Mouse (Mus musculus) left cerebral cortex, adult 9 months (tissue): ENCODE measurements around the gene Catsper3.

ENCODE experiments used
- DNase-seq, 2 experiments: peaks; one replicate each; pipeline ENCODE4 v3.0.0; 2022; ENCODE audit warnings: low spot score in 2 of 2

Gene Catsper3

GRCm38 (mm10) chr13:55826796-55827678, 42.7 kb downstream of the Catsper3 start:
- DNase-seq = no peak

GRCm38 (mm10) chr13:55827679-55828140, 43.3 kb downstream of the Catsper3 start:
- DNase-seq = no peak

DNA sequence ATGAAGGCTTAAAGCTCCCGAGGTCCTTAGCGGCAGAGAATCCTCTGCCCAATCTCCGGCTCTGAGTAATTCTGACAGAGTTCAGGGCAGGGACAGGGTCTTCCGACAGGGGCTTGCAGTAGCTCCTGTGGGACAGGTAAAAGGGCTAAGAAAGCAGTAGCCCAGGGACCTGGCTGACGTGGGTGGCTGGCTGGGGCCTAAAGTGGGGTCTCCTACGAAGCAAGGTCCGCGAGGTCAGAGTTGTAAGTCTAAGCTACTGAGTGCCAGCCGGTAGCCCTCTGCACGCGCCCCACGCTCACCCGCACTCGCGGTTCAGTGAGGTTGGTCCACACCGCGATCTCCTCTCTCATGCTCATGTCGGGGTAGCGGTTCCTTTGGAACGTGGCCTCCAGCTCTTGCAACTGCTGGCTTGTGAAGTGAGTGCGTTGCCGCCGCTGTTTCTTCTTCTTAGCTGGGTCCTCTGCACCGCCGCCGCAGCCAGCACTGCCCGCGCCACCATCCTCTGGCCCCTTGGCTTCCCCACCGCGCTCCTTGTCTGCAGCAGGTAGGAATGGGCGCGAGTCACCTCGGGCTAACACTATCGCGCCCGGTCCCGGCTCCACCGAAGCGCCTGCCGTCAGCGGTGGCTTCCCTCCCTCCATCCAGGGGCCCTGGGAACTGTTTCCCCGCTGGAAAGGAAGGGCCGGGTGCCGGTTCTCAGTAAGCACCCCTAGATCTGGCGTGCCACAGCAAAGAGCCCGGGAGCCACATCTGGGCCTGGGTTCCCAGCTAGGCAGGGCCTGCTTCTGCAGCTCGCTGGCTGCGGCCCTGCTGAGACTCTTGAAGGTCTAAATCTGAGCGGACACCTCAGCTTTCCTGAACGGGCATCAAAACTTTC, 44.0 kb downstream of the Catsper3 start:
- no peak for DNase-seq

- DNase-seq = no peak
These were observed 44.8 kb downstream of the Catsper3 start for GRCm38 (mm10) chr13:55829018-55829655.

DNA sequence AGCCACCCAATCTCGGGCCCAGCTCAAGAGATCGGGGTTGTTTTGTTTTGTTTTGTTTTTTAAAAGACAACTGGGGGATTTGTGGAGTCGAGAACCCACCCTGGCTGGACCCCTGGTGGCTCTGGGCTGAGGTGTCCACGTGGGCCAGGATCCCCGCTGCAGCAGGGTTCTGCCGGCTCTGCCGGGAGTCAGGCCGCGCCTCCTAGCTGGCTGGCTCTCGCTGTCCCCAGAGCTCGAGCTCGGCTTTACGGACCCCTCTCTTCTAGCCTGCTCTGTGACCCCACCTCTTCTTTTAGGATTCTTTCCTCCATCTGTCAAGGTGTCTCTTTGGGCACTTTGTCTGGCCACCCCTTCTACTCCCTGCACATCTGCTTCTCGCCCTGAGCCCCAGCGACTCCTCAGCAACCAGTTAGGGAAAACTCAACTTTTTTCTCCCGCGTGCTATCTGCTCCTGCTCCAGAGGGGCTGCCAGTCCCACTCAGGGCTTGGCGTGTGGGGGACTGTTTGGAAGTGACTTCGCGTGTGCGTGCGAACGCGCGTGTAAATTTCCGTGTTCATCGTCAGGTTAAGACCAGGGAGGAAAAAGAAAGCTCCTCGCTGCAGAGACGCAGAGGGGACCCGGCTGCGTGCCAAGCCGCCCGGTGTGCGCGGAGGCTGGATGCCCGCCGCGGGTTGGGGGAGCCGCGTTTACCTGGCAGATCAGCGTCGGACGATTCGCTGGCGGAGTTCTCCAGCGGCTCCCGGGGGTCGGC, 45.9 kb downstream of the Catsper3 start:
- no peak for DNase-seq

- no peak for DNase-seq
These were observed 46.7 kb downstream of the Catsper3 start for GRCm38 (mm10) chr13:55830833-55831721.

DNA sequence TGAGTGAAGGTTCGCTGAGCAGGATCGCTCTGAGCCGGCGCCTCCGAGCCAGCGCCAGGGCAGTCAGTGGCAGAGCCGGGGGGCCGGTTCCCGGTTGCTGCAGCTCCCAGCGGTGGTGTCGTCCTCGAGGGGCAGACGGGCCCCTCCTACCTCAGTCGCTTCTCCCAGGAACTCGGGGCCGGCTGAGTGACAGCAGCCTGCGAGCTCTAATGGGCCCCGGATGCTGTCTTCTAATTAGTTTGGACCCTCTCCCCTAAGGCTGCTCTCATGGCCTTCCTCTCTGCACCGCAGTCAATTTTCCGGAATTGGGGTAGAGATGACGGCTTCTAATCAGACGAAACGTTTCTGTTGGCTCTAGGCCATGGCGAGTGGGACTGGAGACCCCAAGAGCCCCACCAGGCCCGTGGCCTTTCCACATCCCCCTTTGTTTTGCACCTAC, 47.4 kb downstream of the Catsper3 start:
- no peak for DNase-seq

- no peak for DNase-seq
These were observed 48.2 kb downstream of the Catsper3 start for GRCm38 (mm10) chr13:55832602-55833001.

DNA sequence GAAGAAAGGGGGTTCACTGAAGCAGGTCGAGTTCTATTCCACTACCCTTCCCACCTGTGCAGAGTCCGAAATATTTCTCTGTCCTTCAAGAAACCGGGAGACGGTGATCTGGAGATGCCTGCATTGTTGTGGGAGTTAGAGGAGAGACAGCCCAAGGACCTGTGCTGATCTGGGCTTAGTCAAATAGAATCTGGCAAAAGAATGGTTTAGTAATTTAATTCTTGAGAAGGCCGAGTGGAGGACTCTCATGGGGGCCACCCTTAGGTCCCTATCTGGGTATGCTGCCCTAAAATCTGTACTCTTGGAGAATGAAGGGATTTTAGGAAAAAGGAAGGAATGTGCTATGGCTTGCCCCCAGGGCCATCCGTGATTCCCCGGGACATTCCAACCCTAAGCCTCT, 49.6 kb downstream of the Catsper3 start:
- DNase-seq = no peak

- no peak for DNase-seq
These were observed 50.3 kb downstream of the Catsper3 start for GRCm38 (mm10) chr13:55834667-55835066.

DNA sequence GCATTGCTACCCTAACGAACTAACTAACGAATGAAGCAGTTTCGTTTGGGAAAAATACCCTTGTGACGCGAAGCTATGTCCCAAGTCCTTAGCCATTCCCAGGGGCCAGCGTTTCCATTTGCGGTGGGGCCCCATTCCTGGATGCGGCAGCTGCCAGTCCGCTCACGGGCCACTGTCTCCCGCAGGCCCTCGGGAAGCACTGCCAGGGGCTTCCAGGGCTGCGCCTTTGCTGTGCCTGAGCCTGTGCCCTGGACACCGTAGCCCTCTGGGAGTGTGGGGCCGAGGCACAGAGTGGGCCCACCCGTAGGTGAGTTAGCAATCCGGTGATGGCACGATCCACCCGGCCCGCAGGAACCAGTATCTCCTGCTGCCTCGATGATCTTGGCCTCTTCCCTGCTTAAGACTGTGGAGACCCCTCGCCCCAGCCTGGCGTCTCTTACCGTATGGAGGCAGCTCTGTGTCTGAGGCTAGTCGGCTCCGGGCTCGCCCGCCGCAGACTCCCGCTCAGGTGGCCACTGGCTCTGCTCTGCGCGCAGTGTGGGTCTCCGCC, 51.3 kb downstream of the Catsper3 start:
- DNase-seq = no peak

- no peak for DNase-seq
These were observed 51.8 kb downstream of the Catsper3 start, which contains the start of gene Pitx1 for GRCm38 (mm10) chr13:55836142-55836625. Gene Pitx1 (minus strand): TSS chr13:55836192.

DNA sequence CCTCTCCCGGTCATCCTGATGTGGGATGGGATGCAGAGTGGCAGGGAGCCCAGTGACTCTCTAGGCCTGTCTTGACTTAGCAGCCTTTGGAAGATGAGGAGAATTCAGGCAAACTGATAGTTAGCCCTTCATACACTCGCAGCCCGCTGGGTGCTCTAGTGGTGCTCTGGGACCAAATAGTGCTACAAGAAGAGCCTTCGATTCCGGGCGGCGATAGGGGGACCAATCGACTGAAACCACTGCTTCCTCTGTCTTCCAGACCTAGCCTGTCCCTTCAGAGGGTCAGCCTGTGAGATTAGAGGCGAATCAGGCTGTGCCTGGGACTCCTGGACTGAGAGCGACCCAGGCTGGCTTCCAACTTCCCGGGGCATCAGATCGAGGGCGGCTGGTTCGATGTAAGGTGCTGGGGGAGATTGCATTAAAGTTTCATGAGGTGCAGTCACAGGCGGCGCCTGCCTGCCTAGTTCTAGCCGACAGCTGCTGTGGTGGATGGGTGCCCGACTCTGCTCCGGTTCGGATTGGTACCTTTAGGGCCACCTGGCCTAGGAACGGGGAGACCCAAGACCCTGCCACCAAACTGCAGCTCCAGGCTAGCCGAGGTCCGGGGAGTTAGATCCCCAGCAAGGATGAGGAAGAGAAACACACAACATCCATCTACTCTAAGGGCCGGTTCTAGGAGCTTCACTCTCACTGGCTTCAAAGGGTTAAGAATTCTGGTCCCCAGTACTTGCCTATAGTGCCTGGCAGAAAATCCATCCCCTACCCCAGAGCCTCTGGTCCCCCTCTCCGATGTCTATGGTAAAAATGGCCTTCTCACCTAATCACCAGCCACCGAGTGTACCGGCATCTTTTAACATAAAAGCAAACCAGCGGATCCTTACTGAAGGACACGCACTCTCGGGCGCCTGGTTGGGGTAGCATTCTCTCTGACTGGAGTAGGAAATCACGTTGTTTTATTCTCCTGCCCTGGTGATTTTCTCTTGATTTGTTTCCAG, 52.7 kb downstream of the Catsper3 start:
- no peak for DNase-seq

- DNase-seq = no peak
These were observed 55.9 kb downstream of the Catsper3 start for GRCm38 (mm10) chr13:55840223-55840622.

GRCm38 (mm10) chr13:55843700-55844099, 59.3 kb downstream of the Catsper3 start:
- DNase-seq = no peak

GRCm38 (mm10) chr13:55847805-55848204, 63.4 kb downstream of the Catsper3 start:
- no peak for DNase-seq

- no peak for DNase-seq
These were observed 64.3 kb downstream of the Catsper3 start for GRCm38 (mm10) chr13:55848604-55849190.

GRCm38 (mm10) chr13:55850726-55851125, 66.4 kb downstream of the Catsper3 start:
- DNase-seq = no peak
